Comparison of ENCODE assay signal across 8 mouse cellular contexts in the genomic region with DNA sequence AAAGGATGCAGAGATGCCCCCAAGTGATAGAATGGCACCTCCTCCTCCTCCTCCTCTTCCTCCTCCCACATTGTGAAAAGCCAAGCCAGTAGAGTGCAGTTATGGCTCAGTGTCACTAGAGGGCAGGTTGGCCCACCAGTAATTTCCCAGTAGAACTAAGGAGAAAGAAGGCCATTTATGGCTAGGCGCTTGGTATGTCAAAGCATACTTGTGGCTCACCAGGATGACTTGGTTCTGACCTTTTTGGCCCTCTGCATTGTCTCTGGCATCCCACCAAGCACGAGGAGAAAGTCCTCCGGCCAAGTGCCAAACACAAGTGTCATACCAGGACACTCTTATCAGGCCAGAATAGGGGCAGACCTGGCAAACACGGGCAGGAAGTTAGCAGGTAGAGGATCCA. TPM values are rescaled to one million over a fixed set of nuclear protein-coding genes. Genes with fewer than 3 reads are reported as not detected.
A peak's percentile ranks its signal among the peaks of the same experiment; 100 is the strongest.
DNase-seq lines count a peak whose midpoint lies in the region; ATAC-seq and TF ChIP-seq lines count a peak whose summit lies in the region.
"Had no signal": no experiment of that assay in that cellular context is flagged by ENCODE, and none has a peak within 500 bp of the region (broad histone marks: within the 10 kb centered on the region; RNA-seq: fewer than 3 reads in every experiment).

No protein-coding gene starts in this region.

- no peaks in the 10 kb centered on the region for H3K79me2 ChIP-seq in liver, adult 2 months (ENCODE audit: control insufficient read depth, insufficient read depth, low read length)

- TF ChIP-seq POLR2A in liver, adult 2 months (IDR thresholded peaks at IDR 0.05; ENCODE audit: extremely low read depth, insufficient read depth, low read length): no peak

- H3K27me3 ChIP-seq in liver, adult 2 months (ENCODE audit: control insufficient read depth, insufficient read depth, low read length): no peaks in the 10 kb centered on the region
- H3K27me3 ChIP-seq in liver, embryonic 11.5 days (replicated peaks; ENCODE audit: control insufficient read depth, insufficient read depth, low read length): peaks cover 25% of the 10 kb centered on the region

- intact Hi-C loops in heart, postnatal 14 days (cut with DNase I): loop anchor here (1.0 to 10.0 kb wide), 2 partner anchors 56 to 287 kb away; a partner anchor contains a TSS
- intact Hi-C loops in left cerebral cortex, postnatal 36 days (cut with DNase I): no loop called here

- H3K4me2 ChIP-seq in liver, embryonic 11.5 days: no peak overlapping the region
- H3K4me2 ChIP-seq: heart, embryonic 13.5 days had no signal

- peaks cover 11% of the 10 kb centered on the region for H3K4me1 ChIP-seq in liver, adult 2 months (ENCODE audit: control insufficient read depth, insufficient read depth, low read length)
- no peaks in the 10 kb centered on the region; the same call in 1 of the 2 replicates for H3K4me1 ChIP-seq in liver, embryonic 11.5 days (replicated peaks; ENCODE audit: control insufficient read depth, insufficient read depth, low read length)

- ATAC-seq in liver, embryonic 11.5 days (replicated peaks; ENCODE audit: low FRiP score): no peak

- H3K36me3 ChIP-seq in liver, adult 2 months (ENCODE audit: control insufficient read depth, insufficient read depth, low read length): peaks cover 3% of the 10 kb centered on the region; the same call in 1 of the 2 replicates
- no peaks in the 10 kb centered on the region for H3K36me3 ChIP-seq in liver, embryonic 11.5 days (ENCODE audit: control insufficient read depth, insufficient read depth, low read length)
- H3K36me3 ChIP-seq: heart, embryonic 13.5 days had no signal

- no peak overlapping the region for H3K9ac ChIP-seq in liver, adult 2 months (ENCODE audit: low read depth, low read length)
- H3K9ac ChIP-seq in liver, embryonic 11.5 days (ENCODE audit: low read depth, low read length): no peak overlapping the region
- H3K9ac ChIP-seq: heart, embryonic 13.5 days had no signal

- peak; percentile 87 for DNase-seq in liver, adult 2 months (ENCODE audit: extremely low read depth, low read depth, low spot score)
- DNase-seq in liver, embryonic 11.5 days (ENCODE audit: low spot score): no peak
- DNase-seq in Muller cell, postnatal 12 days (ENCODE audit: inconsistent ontology term): peak; percentile 98
- peak; percentile 33 for DNase-seq in cerebellum, adult 9-10 months
- peak; percentile 46 to 61 for DNase-seq in heart, postnatal 14 days
- peak; percentile 42 to 50 for DNase-seq in left cerebral cortex, postnatal 36 days (ENCODE audit: low spot score in 2 of 2)
- peak; percentile 36 for DNase-seq in ovary, postnatal 36 days (ENCODE audit: low spot score)

- H3K4me3 ChIP-seq in liver, adult 2 months (ENCODE audit: insufficient read depth, low read depth, low read length): no peak overlapping the region
- no peak overlapping the region for H3K4me3 ChIP-seq in liver, embryonic 11.5 days (ENCODE audit: low read depth, low read length)
- H3K4me3 ChIP-seq: heart, embryonic 13.5 days had no signal

- H3K9me3 ChIP-seq in liver, embryonic 11.5 days (ENCODE audit: control insufficient read depth, low read length): no peaks in the 10 kb centered on the region
- H3K9me3 ChIP-seq: heart, embryonic 13.5 days had no signal

- H3K27ac ChIP-seq in liver, adult 2 months (replicated peaks; ENCODE audit: insufficient read depth, low read depth, low read length): no peak overlapping the region
- no peak overlapping the region for H3K27ac ChIP-seq in liver, embryonic 11.5 days (ENCODE audit: low read depth, low read length)
- H3K27ac ChIP-seq: heart, embryonic 13.5 days had no signal

- 7% methylated on average over 4 of the region's 4 CpGs for WGBS in liver, adult 2 months
- WGBS in liver, embryonic 11.5 days: 56% methylated on average over 4 of the region's 4 CpGs

- TF ChIP-seq CTCF in liver, adult 2 months (IDR thresholded peaks at IDR 0.05; ENCODE audit: low read depth, low read length): peak; percentile 50; the same call in 1 of the 2 replicates

RNA-seq across cellular contexts. Expression of a gene that starts 4.5 kb away (rescaled TPM):
- 5.2 and 8.5 TPM in 2 replicates for total RNA-seq in liver, adult 2 months (2014; rRNA removed)
- 9.8 and 20.8 TPM in 2 replicates for polyA plus RNA-seq in liver, adult 2 months (2012; rRNA removed)
- polyA plus RNA-seq in liver, embryonic 11.5 days (2014; fragmentation: Nextera tagmentation; extraction: Ambion mirVana): 7.8 and 8.4 TPM in 2 replicates
- 1 to 10 TPM; 5.3 to 5.8 TPM for total RNA-seq in heart, postnatal 14 days (2021)
- 10 to 100 TPM; 18.0 to 24.7 TPM for total RNA-seq in left cerebral cortex, postnatal 36 days (2021)
